Mouse (Mus musculus) ES-Bruce4 (cell line): ENCODE measurements around the gene Nectin2.

Experiments
- CTCF ChIP-seq: IDR thresholded peaks from one replicate; pipeline ENCODE4 v1.8.1; 2011; ENCODE audit warnings: low read depth, low read length
- POLR2A ChIP-seq: IDR thresholded peaks from one replicate; pipeline ENCODE4 v1.8.1; 2011; ENCODE audit warnings: low read length; ENCODE audit not compliant: insufficient read depth

DNA sequence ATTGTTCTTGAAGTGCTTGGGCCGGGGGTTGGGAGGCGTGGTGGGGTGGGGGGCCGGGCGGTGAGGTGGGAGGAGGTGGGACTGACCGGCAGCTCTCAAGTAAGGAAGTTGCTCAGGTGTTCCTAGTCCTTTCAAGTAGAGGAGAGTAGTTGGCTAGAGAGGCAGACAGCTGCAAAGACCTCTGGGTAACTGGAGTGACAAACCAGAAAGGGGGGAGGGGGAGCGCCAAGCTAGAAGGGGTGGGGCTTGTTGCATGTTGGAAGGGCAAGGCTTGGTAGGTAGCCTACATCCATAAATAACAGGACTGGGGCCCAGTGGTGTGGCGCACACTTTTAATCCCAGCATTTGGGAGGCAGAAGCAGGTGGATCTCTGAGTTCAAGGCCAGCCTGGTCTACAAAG is 31.5 kb upstream of the Nectin2 start:
- TF ChIP-seq CTCF (no peak), POLR2A (no peak)
